Comparison of ENCODE assay signal across 12 mouse cellular contexts in genomic region chr15:93592596-93592995, GRCm38 (mm10). TPM values are rescaled to one million over a fixed set of nuclear protein-coding genes. Genes with fewer than 3 reads are reported as not detected.
A peak's percentile ranks its signal among the peaks of the same experiment; 100 is the strongest.
DNase-seq lines count a peak whose midpoint lies in the region; ATAC-seq and TF ChIP-seq lines count a peak whose summit lies in the region.
"Had no signal": no experiment of that assay in that cellular context is flagged by ENCODE, and none has a peak within 500 bp of the region (broad histone marks: within the 10 kb centered on the region; RNA-seq: fewer than 3 reads in every experiment).

No protein-coding gene starts in this region.

- no peak overlapping the region for H3K9ac ChIP-seq in forebrain, postnatal 0 days
- H3K9ac ChIP-seq in forebrain, embryonic 12.5 days, result no peak overlapping the region
- no peak overlapping the region for H3K9ac ChIP-seq in kidney, embryonic 14.5 days (ENCODE audit: low read depth, low read length)
- no peak overlapping the region; the same call in 1 of the 2 replicates for H3K9ac ChIP-seq in embryonic facial prominence, embryonic 14.5 days (ENCODE audit: low read depth, low read length)
- H3K9ac ChIP-seq in liver, embryonic 13.5 days, result peak overlapping the region; percentile 39; the same call in 1 of the 2 replicates
- H3K9ac ChIP-seq: midbrain, embryonic 12.5 days had no signal

- peaks cover 8% of the 10 kb centered on the region; the same call in 1 of the 2 replicates for H3K4me1 ChIP-seq in forebrain, postnatal 0 days (ENCODE audit: insufficient read depth)
- H3K4me1 ChIP-seq in forebrain, embryonic 12.5 days, result peaks cover 37% of the 10 kb centered on the region
- H3K4me1 ChIP-seq in kidney, embryonic 14.5 days (ENCODE audit: control insufficient read depth, insufficient read depth, low read length), result peaks cover 41% of the 10 kb centered on the region
- H3K4me1 ChIP-seq in embryonic facial prominence, embryonic 14.5 days (ENCODE audit: control insufficient read depth, insufficient read depth, low read length), result peaks cover 54% of the 10 kb centered on the region
- H3K4me1 ChIP-seq in liver, embryonic 13.5 days (replicated peaks), result peaks cover 56% of the 10 kb centered on the region

- peak overlapping the region; percentile 21; the same call in 1 of the 2 replicates for H3K4me2 ChIP-seq in forebrain, postnatal 0 days (ENCODE audit: low read depth)
- no peak overlapping the region; the same call in 1 of the 2 replicates for H3K4me2 ChIP-seq in forebrain, embryonic 12.5 days
- peak overlapping the region; percentile 51; the same call in 1 of the 2 replicates for H3K4me2 ChIP-seq in kidney, embryonic 14.5 days (replicated peaks; ENCODE audit: low read depth, low read length)
- H3K4me2 ChIP-seq in embryonic facial prominence, embryonic 14.5 days (ENCODE audit: low read depth, low read length), result peak overlapping the region; percentile 87
- peak overlapping the region; percentile 50 for H3K4me2 ChIP-seq in liver, embryonic 13.5 days

- H3K36me3 ChIP-seq in forebrain, postnatal 0 days (ENCODE audit: insufficient read depth), result no peaks in the 10 kb centered on the region
- no peaks in the 10 kb centered on the region for H3K36me3 ChIP-seq in forebrain, embryonic 12.5 days (replicated peaks)
- H3K36me3 ChIP-seq in kidney, embryonic 14.5 days (ENCODE audit: control insufficient read depth, insufficient read depth, low read length), result no peaks in the 10 kb centered on the region
- H3K36me3 ChIP-seq in embryonic facial prominence, embryonic 14.5 days (ENCODE audit: control insufficient read depth, insufficient read depth, low read length), result no peaks in the 10 kb centered on the region
- H3K36me3 ChIP-seq in liver, embryonic 13.5 days, result no peaks in the 10 kb centered on the region
- H3K36me3 ChIP-seq: midbrain, embryonic 12.5 days had no signal

- H3K27ac ChIP-seq in forebrain, postnatal 0 days (ENCODE audit: low read depth, low read length), result no peak overlapping the region
- H3K27ac ChIP-seq in forebrain, embryonic 12.5 days, result no peak overlapping the region
- no peak overlapping the region; the same call in 1 of the 2 replicates for H3K27ac ChIP-seq in kidney, embryonic 14.5 days (ENCODE audit: low read depth, low read length)
- peak overlapping the region; percentile 41 for H3K27ac ChIP-seq in embryonic facial prominence, embryonic 14.5 days (replicated peaks; ENCODE audit: low read depth, low read length)
- peak overlapping the region; percentile 58 for H3K27ac ChIP-seq in liver, embryonic 13.5 days
- H3K27ac ChIP-seq: midbrain, embryonic 12.5 days had no signal

- ATAC-seq in forebrain, postnatal 0 days, result no peak
- no peak for ATAC-seq in forebrain, embryonic 12.5 days (ENCODE audit: low FRiP score)
- no peak for ATAC-seq in kidney, embryonic 14.5 days (ENCODE audit: low FRiP score, low TSS enrichment)
- ATAC-seq in embryonic facial prominence, embryonic 14.5 days (ENCODE audit: low read depth), result no peak
- ATAC-seq in liver, embryonic 13.5 days (ENCODE audit: low read depth), result no peak; the same call in 1 of the 2 replicates
- no peak for ATAC-seq in cerebellum, adult (ENCODE audit: insufficient number of reproducible peaks, low FRiP score, low TSS enrichment)

- peaks cover 4% of the 10 kb centered on the region; the same call in 1 of the 2 replicates for H3K27me3 ChIP-seq in forebrain, postnatal 0 days (ENCODE audit: insufficient read depth, low read length)
- H3K27me3 ChIP-seq in forebrain, embryonic 12.5 days, result 0 out of 2 replicates have a peak, but pooled peaks cover 8% of the 10 kb centered on the region
- no peaks in the 10 kb centered on the region for H3K27me3 ChIP-seq in kidney, embryonic 14.5 days (ENCODE audit: control insufficient read depth, insufficient read depth, low read length)
- no peaks in the 10 kb centered on the region for H3K27me3 ChIP-seq in embryonic facial prominence, embryonic 14.5 days (replicated peaks; ENCODE audit: control insufficient read depth, insufficient read depth, low read length)
- 0 out of 2 replicates have a peak, but pooled peaks cover 1% of the 10 kb centered on the region for H3K27me3 ChIP-seq in liver, embryonic 13.5 days

- no peak overlapping the region for H3K4me3 ChIP-seq in forebrain, postnatal 0 days (ENCODE audit: low read depth, low read length)
- H3K4me3 ChIP-seq in forebrain, embryonic 12.5 days (replicated peaks), result no peak overlapping the region
- H3K4me3 ChIP-seq in kidney, embryonic 14.5 days (ENCODE audit: low read length), result no peak overlapping the region
- H3K4me3 ChIP-seq in embryonic facial prominence, embryonic 14.5 days (ENCODE audit: low read depth, low read length), result peak overlapping the region; percentile 89
- H3K4me3 ChIP-seq in liver, embryonic 13.5 days (replicated peaks), result peak overlapping the region; percentile 6; the same call in 1 of the 2 replicates

- DNase-seq in forebrain, postnatal 0 days, result no peak
- no peak for DNase-seq in kidney, postnatal 25 days
- DNase-seq in embryonic facial prominence, embryonic 14.5 days (ENCODE audit: low spot score), result no peak
- DNase-seq in liver, embryonic 13.5 days, result peak; percentile 29
- no peak for DNase-seq in right cerebral cortex, adult 18-20 months
- DNase-seq: lung, adult 2 months; thymus, postnatal 14 days had no signal

- 84% methylated on average over 3 of the region's 3 CpGs for WGBS in forebrain, postnatal 0 days
- WGBS in forebrain, embryonic 12.5 days, result 76% methylated on average over 3 of the region's 3 CpGs
- 67% methylated on average over 3 of the region's 3 CpGs for WGBS in kidney, embryonic 14.5 days
- 52% methylated on average over 3 of the region's 3 CpGs for WGBS in embryonic facial prominence, embryonic 14.5 days
- WGBS in liver, embryonic 13.5 days (ENCODE audit: insufficient replicate concordance), result 26% methylated on average over 3 of the region's 3 CpGs

- no peaks in the 10 kb centered on the region for H3K9me3 ChIP-seq in forebrain, postnatal 0 days (ENCODE audit: low read length)
- no peaks in the 10 kb centered on the region for H3K9me3 ChIP-seq in forebrain, embryonic 12.5 days
- no peaks in the 10 kb centered on the region for H3K9me3 ChIP-seq in kidney, embryonic 14.5 days (ENCODE audit: control insufficient read depth, low read length)
- H3K9me3 ChIP-seq in embryonic facial prominence, embryonic 14.5 days (ENCODE audit: control insufficient read depth, low read length), result no peaks in the 10 kb centered on the region
- no peaks in the 10 kb centered on the region for H3K9me3 ChIP-seq in liver, embryonic 13.5 days (replicated peaks)
- H3K9me3 ChIP-seq: midbrain, embryonic 12.5 days had no signal

- TF ChIP-seq CTCF in forebrain, postnatal 0 days (IDR thresholded peaks at IDR 0.05; ENCODE audit: low read depth), result no peak

RNA-seq across cellular contexts. Expression of gene Prickle1, which starts 3.1 kb away (rescaled TPM):
- total RNA-seq in forebrain, postnatal 0 days (2014; rRNA removed), result 15.1 and 16.3 TPM in 2 replicates
- polyA plus RNA-seq in forebrain, postnatal 0 days (2015; fragmentation: Nextera tagmentation; extraction: Ambion mirVana), result 15.4 and 15.6 TPM in 2 replicates
- 9.0 and 11.0 TPM in 2 replicates for polyA plus RNA-seq in forebrain, embryonic 12.5 days (2016; fragmentation: Nextera tagmentation; extraction: Ambion mirVana)
- polyA plus RNA-seq in kidney, embryonic 14.5 days (2014; fragmentation: Nextera tagmentation; extraction: Ambion mirVana), result 12.6 and 27.7 TPM in 2 replicates
- 35.7 and 43.5 TPM in 2 replicates for polyA plus RNA-seq in embryonic facial prominence, embryonic 14.5 days (2014; fragmentation: Nextera tagmentation; extraction: Ambion mirVana)
- polyA plus RNA-seq in liver, embryonic 13.5 days (2015; fragmentation: Nextera tagmentation; extraction: Ambion mirVana), result 4.2 and 5.6 TPM in 2 replicates
- total RNA-seq: MEL had no signal

Comparison
In these comparisons a context has a peak if more than half of its experiments do, and no peak if none do; other contexts are left out.
1. H3K27ac ChIP-seq: peak in embryonic facial prominence, embryonic 14.5 days (single experiment) and liver, embryonic 13.5 days (single experiment); none in forebrain, postnatal 0 days (single experiment), forebrain, embryonic 12.5 days (single experiment) and kidney, embryonic 14.5 days (single experiment).
2. H3K4me3 ChIP-seq: peak in embryonic facial prominence, embryonic 14.5 days (single experiment) and liver, embryonic 13.5 days (single experiment); none in forebrain, postnatal 0 days (single experiment), forebrain, embryonic 12.5 days (single experiment) and kidney, embryonic 14.5 days (single experiment).